Mouse (Mus musculus) bone marrow, adult 2 months (tissue): ENCODE measurements around the gene Uba5.

Experiments
- CTCF ChIP-seq: fragments of 200-500 bp; IDR thresholded peaks from 2 replicates; pipeline ENCODE4 v1.5.1; 2011; ENCODE audit warnings: low read length, control low read depth; ENCODE audit not compliant: control insufficient read depth, insufficient read depth
- POLR2A ChIP-seq: fragments of 200-500 bp; IDR thresholded peaks from 2 replicates; pipeline ENCODE4 v1.6.1; 2011; ENCODE audit warnings: low read depth, mild to moderate bottlenecking, control low read depth, low read length, borderline replicate concordance; ENCODE audit not compliant: control insufficient read depth

DNA sequence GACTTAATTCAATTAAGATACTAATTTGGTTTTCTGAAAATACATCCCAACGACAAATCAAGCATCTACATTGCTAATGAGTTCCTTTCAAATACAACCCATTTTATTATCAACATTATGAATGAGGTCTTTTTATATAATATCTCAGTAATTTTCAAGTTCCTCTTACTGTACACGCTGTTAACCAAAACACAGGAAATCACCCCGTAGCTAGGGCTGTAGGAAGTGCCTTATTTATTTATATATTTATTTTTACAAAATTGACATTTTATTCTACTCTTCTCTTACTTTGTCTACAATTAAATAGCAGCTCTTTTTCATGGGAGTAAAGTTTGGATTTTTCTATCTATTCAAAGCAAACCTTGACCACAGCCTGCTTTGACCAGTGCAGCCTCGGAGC, 23.2 kb downstream of the Uba5 start:
- TF ChIP-seq CTCF, result no peak
- TF ChIP-seq POLR2A, result no peak
